Mouse (Mus musculus) liver, adult 2 months (tissue): ENCODE measurements at regions not wholly inside any gene's neighbourhood (a gene's known extent, or its start where the extent isn't known, plus 50 kb on each side); places are given as distances from the start of the nearest gene placed in this dataset.

Source experiments
- DNase-seq: peaks from one replicate; pipeline ENCODE4 v3.0.0-alpha.2; 2011; ENCODE audit warnings: low read depth, low spot score; ENCODE audit errors: extremely low read depth
- H3K27ac ChIP-seq: fragments of 200-500 bp; replicated peaks from 2 replicates; pipeline ENCODE4 v1.5.1; 2012; ENCODE audit warnings: low read depth, mild to moderate bottlenecking, control low read depth, inconsistent platforms, low read length; ENCODE audit not compliant: insufficient read depth
- H3K27me3 ChIP-seq: fragments of 200-500 bp; 2 replicates; pipeline ENCODE4 v1.6.1; 2012; ENCODE audit warnings: mild to moderate bottlenecking, moderate library complexity, low read length, inconsistent platforms; ENCODE audit not compliant: control insufficient read depth, insufficient read depth
- H3K36me3 ChIP-seq: fragments of 200-500 bp; 2 replicates; pipeline ENCODE4 v1.6.1; 2012; ENCODE audit warnings: low read length, inconsistent platforms; ENCODE audit not compliant: control insufficient read depth, insufficient read depth
- H3K4me1 ChIP-seq: fragments of 200-500 bp; 2 replicates; pipeline ENCODE4 v1.6.1; 2011; ENCODE audit warnings: low read length; ENCODE audit not compliant: control insufficient read depth, insufficient read depth
- H3K4me3 ChIP-seq: fragments of 200-500 bp; 2 replicates; pipeline ENCODE4 v1.5.1; 2011; ENCODE audit warnings: low read depth, mild to moderate bottlenecking, control low read depth, low read length, moderate library complexity; ENCODE audit not compliant: insufficient read depth
- H3K79me2 ChIP-seq: fragments of 200-500 bp; 2 replicates; pipeline ENCODE4 v1.6.1; 2012; ENCODE audit warnings: inconsistent platforms, mild to moderate bottlenecking, low read length, moderate library complexity; ENCODE audit not compliant: control insufficient read depth, insufficient read depth
- H3K9ac ChIP-seq: fragments of 200-500 bp; 2 replicates; pipeline ENCODE4 v1.6.1; 2012; ENCODE audit warnings: low read depth, mild to moderate bottlenecking, control low read depth, inconsistent platforms, low read length
- CTCF ChIP-seq: fragments of 200-500 bp; IDR thresholded peaks from 2 replicates; pipeline ENCODE4 v1.5.1; 2011; ENCODE audit warnings: low read depth, low read length, control low read depth
- POLR2A ChIP-seq: fragments of 200-500 bp; IDR thresholded peaks from 2 replicates; pipeline ENCODE4 v1.6.1; 2011; ENCODE audit warnings: low read length, control low read depth; ENCODE audit not compliant: insufficient read depth; ENCODE audit errors: extremely low read depth
- WGBS: fragments of 180-500 bp; shearing (Covaris S2); methylation state at CpG from one replicate; pipeline ENCODE4 v1.1.7; 2018; 5-methylcytosine and 5-hydroxymethylcytosine counted together

- WGBS = 81% methylated on average over 9 of the region's 9 CpGs
- TF ChIP-seq CTCF (no peak), POLR2A (no peak)
- no peaks in the 10 kb centered on the region for H3K27me3 ChIP-seq
- no peak overlapping the region for H3K4me3 ChIP-seq
- no peaks in the 10 kb centered on the region for H3K36me3 ChIP-seq
- no peaks in the 10 kb centered on the region for H3K4me1 ChIP-seq
- DNase-seq = no peak
- no peak overlapping the region for H3K27ac ChIP-seq
- no peaks in the 10 kb centered on the region for H3K79me2 ChIP-seq
- H3K9ac ChIP-seq = no peak overlapping the region
These were observed 242.7 kb downstream of the Rngtt start for GRCm38 (mm10) chr4:33552856-33553255.

GRCm38 (mm10) chr4:33554606-33555005, 244.5 kb downstream of the Rngtt start:
- WGBS = 37% methylated on average over 6 of the region's 6 CpGs
- TF ChIP-seq CTCF = no peak
- no peak for TF ChIP-seq POLR2A
- no peaks in the 10 kb centered on the region for H3K27me3 ChIP-seq
- DNase-seq = no peak
- H3K4me1 ChIP-seq = no peaks in the 10 kb centered on the region
- H3K36me3 ChIP-seq = no peaks in the 10 kb centered on the region
- no peak overlapping the region for H3K9ac ChIP-seq
- H3K27ac ChIP-seq = no peak overlapping the region
- H3K4me3 ChIP-seq = no peak overlapping the region
- H3K79me2 ChIP-seq = no peaks in the 10 kb centered on the region

GRCm38 (mm10) chr4:33555231-33555933, 245.3 kb downstream of the Rngtt start:
- Histone ChIP-seq H3K27me3 (no peaks in the 10 kb centered on the region), H3K79me2 (no peaks in the 10 kb centered on the region), H3K4me3 (no peak overlapping the region), H3K4me1 (no peaks in the 10 kb centered on the region), H3K36me3 (no peaks in the 10 kb centered on the region), H3K9ac (no peak overlapping the region), H3K27ac (no peak overlapping the region)
- DNase-seq = peak; percentile 9
- TF ChIP-seq POLR2A = no peak
- no peak for TF ChIP-seq CTCF
- 20% methylated on average over 14 of the region's 14 CpGs for WGBS

DNA sequence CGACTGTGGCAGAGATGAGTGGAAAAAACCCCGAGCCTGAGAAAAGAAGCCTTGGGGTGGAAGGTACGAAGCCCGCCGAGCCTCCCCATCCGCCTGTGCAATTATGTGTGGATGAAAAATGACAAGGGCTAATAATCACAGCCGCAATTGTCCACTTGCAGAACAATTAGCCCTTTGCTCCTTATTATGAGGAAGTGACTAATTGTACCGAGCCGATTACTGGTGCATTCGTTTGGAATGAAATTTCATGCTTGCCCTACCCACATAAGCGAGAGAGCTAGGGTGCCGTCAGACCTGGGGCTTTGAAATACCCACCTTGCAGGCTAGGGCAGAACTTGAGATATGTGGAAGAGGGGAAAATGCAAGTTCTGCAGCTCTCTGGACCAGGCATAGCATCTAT, 245.9 kb downstream of the Rngtt start:
- Histone ChIP-seq H3K9ac (no peak overlapping the region), H3K4me3 (no peak overlapping the region), H3K36me3 (no peaks in the 10 kb centered on the region), H3K79me2 (no peaks in the 10 kb centered on the region), H3K4me1 (no peaks in the 10 kb centered on the region), H3K27ac (no peak overlapping the region), H3K27me3 (no peaks in the 10 kb centered on the region)
- TF ChIP-seq POLR2A = no peak
- TF ChIP-seq CTCF = no peak
- DNase-seq = no peak
- WGBS = 63% methylated on average over 12 of the region's 12 CpGs

DNA sequence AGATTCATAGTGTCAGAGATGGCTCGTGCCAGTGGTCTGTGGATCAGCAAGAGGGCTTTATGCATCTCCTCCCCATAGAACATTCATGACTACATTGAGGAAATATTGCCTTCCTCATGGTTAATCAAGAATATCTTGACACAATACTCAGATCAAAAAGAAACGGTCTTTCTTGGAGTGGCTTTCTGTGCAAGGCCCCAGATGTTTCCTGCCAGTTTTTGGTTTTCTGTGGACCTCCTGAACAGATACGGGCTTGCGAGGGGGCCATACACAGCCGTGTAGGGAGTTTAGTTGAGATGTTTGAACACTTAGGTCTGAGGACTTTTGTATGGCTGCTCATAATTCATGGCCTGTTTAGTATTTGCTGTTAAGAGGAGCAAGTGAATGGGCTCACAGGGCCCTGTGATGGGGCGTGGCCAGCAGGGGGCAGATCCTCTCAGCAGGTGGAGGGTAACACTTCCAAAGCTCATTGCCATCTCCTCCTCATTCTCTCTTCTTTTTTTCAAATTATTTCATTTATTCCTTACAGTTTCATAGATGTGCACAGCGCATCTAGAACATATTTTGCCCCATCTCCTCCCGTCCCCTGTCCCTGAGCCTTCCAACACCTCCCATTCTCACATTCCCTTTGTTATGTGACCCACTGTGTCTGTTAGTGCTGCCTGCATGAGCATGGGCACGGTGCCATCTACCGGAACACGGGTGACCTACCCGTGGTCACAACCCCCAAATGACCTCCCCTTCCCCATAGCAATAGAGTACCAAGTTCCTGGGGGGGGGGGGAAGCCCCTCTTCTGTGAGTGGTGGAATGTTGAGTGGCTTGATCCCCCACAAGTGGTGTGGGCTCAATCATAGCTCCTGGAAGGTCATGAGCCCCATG, 246.8 kb downstream of the Rngtt start:
- no peak for TF ChIP-seq POLR2A
- TF ChIP-seq CTCF = peak; percentile 18; the same call in 1 of the 2 replicates
- Histone ChIP-seq H3K4me3 (no peak overlapping the region), H3K9ac (no peak overlapping the region), H3K27me3 (no peaks in the 10 kb centered on the region), H3K27ac (no peak overlapping the region), H3K79me2 (no peaks in the 10 kb centered on the region), H3K36me3 (no peaks in the 10 kb centered on the region), H3K4me1 (no peaks in the 10 kb centered on the region)
- WGBS = 72% methylated on average over 12 of the region's 12 CpGs
- no peak for DNase-seq
